Mouse (Mus musculus) adrenal gland, adult 8-10 months (tissue): ENCODE measurements around the gene Snx11. TPM values are rescaled to one million over a fixed set of nuclear protein-coding genes. Genes with fewer than 3 reads are reported as not detected.
A peak's percentile ranks its signal among the peaks of the same experiment; 100 is the strongest.

Experiments used
- DNase-seq: peaks from one replicate; pipeline ENCODE4 v3.0.0; 2022
- total RNA-seq, 4 experiments: library from RNA; stranded (reverse); gene quantifications; 2 replicates each; pipeline ENCODE4 v1.2.4; 2022

Gene Snx11
- total RNA-seq, 4 experiments from 2014 or later, result 28.7 to 59.2 (median 36.3) TPM

DNA sequence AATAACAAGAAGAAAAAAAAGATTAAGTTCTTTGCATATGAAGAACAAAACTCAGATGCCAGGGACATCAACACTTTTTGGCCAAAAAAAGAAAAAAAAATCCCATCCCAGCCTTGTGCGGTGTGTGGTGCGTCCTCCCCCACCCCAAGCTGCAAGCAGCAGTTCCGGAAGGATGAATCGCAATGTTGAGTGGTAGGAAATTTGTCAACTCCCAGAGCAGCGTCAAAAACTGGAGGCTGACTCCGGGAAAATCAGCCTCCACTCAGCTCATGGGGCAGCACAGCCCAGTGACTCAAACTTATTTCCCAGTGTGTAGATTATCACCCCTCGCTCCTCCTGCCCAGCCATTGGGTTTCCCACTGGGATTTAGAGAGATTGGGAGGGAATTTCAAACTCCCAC, 15.4 kb downstream of the Snx11 start:
- no peak for DNase-seq

DNA sequence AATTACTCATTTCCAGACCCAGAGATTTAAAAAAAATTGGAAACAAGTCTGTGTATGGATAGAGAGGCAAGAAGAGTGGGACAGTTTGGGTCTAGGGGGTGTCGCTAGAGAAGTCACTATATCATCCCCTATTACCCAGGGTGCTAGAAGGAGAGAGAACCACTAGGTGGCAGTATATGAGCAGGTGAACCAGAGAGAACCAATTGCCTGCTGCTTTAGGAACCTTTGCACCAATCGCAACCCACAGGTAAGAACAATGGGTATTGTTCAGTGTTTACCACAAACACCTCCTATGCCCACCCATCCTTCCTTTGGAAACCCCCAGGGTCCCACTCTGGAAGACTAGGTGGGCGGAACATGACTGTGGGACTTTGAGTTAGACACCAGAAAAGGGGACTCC, 17.3 kb downstream of the Snx11 start:
- DNase-seq, result no peak

DNA sequence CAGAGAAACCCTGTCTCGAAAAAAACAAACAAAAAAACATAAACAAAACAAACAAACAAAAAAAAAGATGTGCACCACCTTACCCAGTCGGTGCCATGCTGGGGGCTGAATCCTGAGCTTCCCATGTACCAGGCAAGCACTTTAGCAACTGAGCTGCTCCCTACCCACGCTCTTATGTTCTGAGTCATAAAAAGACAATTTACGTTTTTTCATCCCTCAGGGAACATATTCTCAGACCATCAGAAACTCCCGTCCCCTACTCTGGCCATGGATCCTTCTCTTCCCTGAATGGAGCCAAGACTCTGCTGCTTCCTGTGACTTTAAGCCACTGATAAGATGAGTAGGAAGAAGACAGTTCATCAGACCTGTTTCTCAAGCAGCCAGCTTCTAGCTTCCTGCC, 19.0 kb downstream of the Snx11 start:
- no peak for DNase-seq

DNA sequence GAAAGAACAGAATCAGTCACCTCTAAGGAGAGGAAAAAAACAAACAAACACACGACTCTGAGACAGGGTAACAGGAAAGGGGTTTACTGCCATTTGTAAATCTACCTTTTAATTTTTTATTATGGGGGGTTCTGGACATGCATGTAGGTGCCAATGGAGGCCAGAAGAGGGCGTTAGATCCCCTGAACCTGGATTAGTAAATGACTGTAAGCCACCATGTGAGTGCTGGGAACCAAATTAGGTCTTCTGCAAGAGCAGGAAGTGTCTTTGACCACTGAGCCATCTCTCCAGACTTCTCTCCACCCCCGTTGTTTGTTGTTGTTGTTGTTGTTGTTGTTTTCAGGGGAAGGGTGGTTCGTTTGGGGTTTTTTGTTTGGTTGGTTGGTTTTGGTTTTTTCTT, 19.9 kb downstream of the Snx11 start:
- DNase-seq, result no peak

DNA sequence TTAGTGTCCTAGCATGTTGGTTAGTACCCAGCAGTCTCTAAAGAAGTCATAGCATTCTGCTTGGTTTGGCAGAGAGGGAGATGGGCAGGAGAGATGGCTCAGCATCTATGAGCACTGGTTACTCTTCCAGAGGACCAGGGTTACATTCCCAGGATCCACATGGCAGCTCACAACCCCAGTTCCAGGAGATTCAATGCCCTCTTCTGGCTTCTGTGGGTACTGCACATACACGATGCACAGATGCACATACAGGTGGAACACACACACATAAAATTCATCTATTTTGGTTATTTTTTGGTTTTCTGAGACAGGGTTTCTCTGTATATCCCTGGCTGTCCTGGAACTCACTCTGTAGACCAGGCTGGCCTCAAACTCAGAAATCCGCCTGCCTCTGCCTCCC, 22.1 kb downstream of the Snx11 start:
- no peak for DNase-seq

DNA sequence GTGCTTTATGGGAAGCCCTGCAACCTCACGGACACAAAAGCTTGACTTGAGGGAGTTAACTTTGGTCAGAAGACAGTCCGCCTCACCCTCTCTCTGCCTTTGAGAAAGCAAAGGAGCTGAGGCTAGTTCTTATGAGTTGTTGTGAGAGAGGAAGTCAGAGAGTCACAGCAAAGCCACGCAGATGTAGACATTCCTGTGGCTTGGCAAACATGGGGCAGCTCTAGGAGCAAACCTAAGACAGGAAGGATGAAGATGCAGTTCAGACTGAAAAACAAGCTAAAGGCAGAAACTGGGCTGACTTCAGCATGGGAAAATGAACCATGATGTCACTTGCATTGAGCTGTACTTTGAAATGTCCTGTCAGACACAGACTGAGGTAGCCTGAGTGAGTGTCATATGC, 29.8 kb downstream of the Snx11 start:
- no peak for DNase-seq

DNA sequence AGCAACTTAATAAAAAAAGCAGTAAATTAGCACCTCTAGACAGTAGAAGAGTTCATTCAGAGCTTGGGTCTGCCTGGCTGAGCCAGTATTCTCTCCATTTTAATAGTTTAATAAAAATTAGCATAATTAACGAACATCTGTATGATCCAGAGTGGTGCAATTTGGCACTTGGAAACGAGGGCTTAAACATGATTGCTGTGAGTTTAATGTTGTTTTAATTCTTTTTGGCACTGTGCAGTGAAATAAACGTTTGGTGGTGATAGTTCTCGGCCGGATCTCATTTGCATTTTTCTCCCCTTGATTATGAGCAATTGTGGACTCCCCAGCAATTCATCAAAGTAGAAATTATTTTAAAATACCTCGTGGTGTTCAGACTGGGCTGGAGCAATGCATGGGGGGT, 30.7 kb downstream of the Snx11 start:
- no peak for DNase-seq

DNA sequence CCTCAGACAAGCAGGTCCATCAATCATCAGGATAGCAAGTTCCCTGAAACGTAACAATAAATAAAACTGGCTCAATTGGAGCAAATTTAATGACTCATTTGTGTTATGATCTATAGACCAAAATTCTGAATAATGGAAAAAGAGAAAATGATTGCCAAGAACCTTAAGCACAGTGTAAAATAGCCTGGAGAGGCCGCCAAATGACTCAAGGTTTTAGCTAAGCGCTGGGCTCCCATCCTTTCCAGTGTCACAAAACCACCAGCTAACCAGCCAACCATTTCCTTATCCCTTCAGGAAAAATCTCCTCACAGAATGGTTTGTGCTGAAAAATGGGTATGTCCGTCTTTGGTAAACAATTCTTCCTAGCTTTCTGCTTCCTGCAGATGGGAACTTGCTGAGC, 33.5 kb downstream of the Snx11 start:
- DNase-seq, result no peak

DNA sequence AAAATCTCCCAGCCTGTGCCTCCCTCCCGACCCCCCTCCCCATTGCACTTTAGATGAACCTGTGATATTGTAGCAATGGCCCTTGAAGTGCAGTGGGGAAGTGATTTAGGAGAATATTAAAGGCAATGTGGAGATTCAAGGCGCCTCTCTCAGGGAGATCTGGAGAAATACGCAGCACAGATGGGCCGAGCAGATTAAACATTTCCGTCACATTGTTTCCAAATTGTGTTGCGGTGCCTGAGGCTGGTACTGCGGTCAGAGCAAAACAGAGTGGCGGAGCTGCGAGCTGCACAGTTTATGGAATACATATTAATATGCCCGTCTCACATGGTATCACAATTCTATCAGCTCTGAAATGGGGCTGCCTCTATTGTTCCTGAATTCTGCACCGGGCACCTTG, 34.4 kb downstream of the Snx11 start:
- no peak for DNase-seq

DNA sequence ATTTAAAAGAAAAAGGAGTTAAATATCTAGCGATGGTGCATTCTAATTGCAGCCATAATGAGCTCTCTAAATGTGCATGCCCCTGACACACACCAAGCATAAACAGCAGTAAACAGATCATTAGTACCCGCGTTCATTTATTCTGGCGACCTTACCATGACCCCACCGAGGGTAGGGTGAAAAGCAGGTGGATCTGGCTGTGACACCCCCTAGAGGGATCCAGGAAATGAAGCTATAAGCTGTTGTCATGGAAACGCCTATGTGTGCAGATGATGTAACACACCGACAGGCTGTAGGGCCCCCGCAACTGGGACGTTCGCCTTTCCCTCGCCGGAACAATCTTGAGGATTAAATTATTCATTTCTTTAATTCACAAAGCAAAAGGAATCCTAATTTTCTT, 35.4 kb downstream of the Snx11 start:
- no peak for DNase-seq

DNA sequence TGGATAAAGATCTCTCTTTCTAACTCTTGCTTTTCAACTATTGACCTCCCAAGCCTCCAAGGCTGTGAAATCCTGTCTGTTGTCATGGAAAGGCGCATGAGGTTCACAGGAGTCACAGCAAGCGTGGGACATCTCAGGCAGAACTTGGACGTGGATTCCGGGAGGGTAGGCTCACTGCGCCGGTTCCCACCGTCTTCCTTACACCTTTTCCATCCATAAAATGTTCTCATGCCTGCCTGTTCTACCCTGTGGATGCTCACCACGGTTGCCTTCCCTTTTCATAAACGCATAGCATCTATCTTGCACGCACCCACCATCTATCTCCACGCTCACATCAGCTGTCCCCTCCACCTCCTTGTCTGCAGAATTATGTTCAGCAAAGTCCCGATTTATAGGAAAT, 36.6 kb downstream of the Snx11 start:
- DNase-seq, result no peak

DNA sequence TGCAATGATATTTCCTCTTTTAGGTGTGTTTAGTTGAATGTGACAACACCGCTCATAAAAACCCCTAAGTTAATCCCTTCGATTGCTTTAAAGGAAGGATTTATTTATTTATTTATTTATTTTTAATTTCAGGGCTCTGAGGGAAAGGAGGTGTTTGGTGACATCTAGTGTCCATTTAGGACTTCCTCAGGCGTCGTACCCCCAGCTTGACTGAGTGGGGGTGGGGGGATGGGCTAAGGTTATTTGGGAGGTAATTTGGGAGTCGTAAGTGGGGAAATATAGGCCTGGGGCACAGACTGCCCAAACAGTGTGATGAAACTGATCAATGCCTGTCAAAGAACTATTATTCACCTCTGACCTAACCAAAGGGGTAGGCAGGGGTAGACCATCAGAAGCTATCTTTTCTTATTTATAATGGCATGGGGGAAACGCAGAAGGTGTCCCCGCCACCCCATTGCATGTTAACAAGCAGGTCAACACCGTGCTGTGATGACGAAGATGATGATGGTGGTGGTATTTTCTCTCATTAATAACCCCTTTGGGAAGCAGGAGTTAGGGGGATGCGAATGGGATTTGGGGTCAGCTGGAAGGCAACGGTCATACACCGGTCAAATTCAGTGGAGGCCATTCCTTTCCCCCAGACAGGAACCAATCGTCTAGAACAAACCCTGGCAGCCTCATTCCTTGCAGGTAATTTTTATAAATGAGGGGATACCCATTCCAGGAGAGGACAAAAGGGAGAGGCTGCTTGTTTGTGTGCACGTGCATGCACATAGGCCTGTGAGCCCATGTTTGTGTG, 39.5 kb downstream of the Snx11 start:
- DNase-seq, result no peak

DNA sequence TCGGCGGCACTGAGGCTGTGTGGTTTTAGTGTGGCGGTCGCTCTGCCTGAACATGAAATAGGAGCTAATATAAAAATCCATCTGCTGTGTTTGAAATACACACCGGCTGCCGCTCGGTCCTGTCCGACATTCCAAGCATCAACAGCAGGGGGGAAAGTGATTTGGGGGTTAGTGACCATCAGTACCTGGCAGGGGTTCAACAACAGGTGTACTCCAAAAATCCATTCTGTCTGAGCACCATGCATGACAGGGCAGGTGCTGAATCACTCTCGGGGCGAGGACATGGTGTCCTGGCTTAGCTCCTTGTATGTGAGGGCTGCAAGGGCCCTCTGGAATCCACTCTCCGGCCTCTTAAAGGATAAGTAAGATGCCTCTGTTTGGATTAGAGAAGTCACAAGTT, 41.0 kb downstream of the Snx11 start:
- no peak for DNase-seq

DNA sequence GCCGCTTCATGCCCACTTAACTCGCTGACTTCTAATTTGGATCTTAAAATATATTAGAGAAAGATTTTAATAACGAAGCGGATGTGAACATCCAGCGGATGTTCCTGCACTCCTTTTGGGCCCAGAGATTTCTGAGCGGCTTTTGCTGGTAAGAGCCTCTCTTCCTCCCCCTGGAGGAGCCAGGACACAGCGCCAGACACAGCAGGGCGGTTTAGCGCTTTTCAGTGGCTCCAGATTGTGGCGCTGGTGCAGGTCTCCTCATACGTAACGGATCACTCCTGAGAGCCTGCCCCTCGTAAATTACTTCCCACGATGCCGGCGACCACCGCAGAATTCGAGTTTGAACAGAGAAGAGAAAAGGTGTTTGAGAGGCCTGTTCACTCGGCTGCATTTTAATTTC, 41.5 kb downstream of the Snx11 start:
- DNase-seq, result peak; percentile 14

DNA sequence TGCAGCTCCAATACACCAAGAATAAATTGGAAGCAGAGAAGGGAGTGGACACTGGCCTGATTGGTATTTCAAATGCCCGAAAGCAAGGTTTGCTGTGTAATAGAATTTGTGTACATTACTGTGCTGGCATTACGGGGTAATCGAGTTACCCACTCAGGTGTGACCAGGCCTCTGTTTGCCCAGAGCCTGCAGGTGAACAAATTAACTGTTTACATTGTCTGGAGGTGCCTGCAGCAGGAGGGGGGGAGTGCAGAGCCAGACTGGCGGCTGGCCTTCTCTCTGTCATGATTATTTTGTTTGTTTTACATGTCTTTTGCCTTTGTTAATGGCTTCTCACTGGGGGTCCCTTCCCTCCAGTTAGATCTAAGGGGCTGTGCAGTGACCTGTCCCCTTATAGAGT, 44.7 kb downstream of the Snx11 start:
- no peak for DNase-seq

DNA sequence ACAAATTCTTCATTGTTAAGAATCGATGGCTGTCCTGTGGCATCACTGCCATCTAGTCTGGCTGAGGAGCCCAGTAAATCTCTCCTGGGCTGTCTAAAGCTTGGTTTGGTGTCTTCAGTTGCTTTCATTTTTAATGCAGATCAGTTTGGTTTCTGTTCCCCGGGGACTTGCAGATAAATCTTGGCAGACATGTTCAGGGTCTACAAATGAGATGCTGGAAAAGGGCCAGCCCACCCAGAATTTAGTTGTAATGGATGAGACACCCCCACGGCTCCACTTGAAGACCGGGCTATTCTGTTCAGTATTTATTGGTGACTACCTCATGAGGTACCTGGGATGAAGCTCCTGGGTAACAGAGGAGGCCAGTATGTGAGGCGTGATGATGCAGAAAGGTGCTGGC, 47.0 kb downstream of the Snx11 start:
- DNase-seq, result no peak

DNA sequence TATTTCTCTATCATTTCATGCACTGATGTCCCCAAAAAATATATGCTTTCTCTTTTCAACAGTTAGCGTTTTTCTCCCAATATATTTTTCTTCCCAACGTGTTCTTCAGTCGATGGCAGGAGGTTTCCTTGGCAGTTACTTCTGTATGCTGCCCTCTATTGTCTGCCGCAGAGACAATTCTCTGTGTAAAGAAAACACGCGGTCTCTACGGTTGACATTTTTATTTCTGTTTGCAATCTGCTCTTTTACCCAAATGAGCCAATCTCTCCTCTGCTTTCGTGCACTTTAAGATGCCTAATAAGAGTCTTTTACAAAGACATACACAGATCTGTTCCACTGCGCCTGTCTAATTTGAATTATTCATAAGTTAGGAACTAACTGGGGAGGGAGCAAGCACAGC, 47.9 kb downstream of the Snx11 start:
- no peak for DNase-seq

DNA sequence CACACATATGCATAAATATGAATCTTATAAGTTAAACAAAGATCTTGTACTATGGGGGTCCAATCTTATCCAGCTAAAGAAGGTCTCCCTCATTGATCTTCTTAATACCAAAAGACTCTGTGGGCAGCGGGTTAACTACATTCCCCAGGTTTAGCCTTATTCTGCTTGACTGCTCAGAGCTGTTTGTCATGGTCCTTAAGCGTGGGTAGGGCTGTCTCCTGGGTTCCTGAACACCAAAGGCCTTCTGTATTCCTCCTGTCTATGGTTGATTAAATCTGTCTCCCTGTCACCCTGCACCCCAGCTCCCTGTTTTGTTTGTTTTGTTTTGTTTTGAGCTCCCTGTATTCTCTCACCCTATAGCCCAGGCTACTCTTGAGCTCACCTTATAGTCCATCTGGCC, 48.8 kb downstream of the Snx11 start:
- no peak for DNase-seq

DNA sequence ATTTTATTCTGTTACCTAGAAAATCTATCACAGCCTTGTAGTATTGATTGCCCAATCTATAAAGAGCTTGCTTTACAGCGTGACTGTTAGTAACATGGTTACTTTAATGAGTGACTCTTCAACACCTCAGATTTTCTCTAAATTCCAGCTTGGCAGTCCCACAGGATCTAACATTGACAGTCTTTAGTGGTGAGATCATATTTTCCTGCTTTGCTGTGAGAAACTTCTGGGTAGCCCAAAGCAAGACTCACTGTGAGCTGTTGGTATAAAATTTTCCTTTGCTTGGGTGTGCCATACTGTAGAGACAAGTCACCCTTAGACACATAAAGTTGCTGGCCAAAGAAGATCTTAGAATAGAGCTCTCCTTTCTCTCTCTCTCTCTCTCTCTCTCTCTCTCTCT, 51.5 kb downstream of the Snx11 start:
- no peak for DNase-seq

DNA sequence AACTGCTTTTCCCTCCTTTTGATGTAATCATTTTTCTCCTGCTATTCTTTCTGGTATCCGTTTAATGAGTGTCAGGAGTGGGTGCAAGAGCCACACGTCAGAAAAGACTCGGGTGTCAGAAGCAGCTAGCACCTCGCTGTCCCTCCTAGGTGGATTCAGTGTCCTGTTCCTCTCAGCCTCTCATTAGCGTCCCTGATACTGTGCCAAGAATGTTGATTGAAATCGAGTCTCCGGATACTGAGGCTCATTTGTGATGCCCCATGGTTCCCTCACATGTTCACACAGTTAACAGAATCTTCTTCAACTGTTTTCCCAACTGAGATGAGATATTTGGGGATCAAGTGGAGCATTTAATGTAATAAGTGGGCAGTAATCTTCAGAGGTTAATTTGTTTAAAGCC, 58.8 kb downstream of the Snx11 start:
- no peak for DNase-seq

Other genes with a start within 250 kb of the Snx11 start
- 10 to 100 TPM; 63.6 to 80.2 (median 78.0) TPM for gene Cbx1, start 11.6 kb upstream of the Snx11 start, total RNA-seq
- 100 to 1,000 TPM; 460 to 743 (median 603) TPM for gene Nfe2l1, start 52.4 kb upstream of the Snx11 start, total RNA-seq
- gene Copz2, start 72.3 kb upstream of the Snx11 start, total RNA-seq, result 10 to 100 TPM; 60.6 to 73.0 (median 64.0) TPM
- 10 to 100 TPM; 55.2 to 82.1 (median 71.5) TPM for gene Cdk5rap3, start 138.9 kb upstream of the Snx11 start, total RNA-seq
- gene Prr15l, start 150.5 kb upstream of the Snx11 start, total RNA-seq, result under 1 TPM in 3 of 4 experiments, not detected in 1; 0.28 to 0.70 (median 0.32) TPM
- gene Pnpo, start 166.4 kb upstream of the Snx11 start, total RNA-seq, result 10 to 100 TPM; 34.5 to 43.3 (median 39.4) TPM
- gene Sp2, start 205.4 kb upstream of the Snx11 start, total RNA-seq, result 10 to 100 TPM; 13.8 to 21.0 (median 16.4) TPM
- under 1 TPM; 0.28 to 0.94 (median 0.61) TPM for gene Sp6, start 235.8 kb upstream of the Snx11 start, total RNA-seq